Mouse (Mus musculus) cerebellum, adult 2 months (tissue): ENCODE measurements around the gene Neu1.

Experiments used
- CTCF ChIP-seq: fragments of 200-500 bp; IDR thresholded peaks from 2 replicates; pipeline ENCODE4 v1.5.1; 2011; ENCODE audit warnings: low read depth, mild to moderate bottlenecking, control low read depth, low read length, moderate library complexity, borderline replicate concordance; ENCODE audit not compliant: insufficient read depth
- POLR2A ChIP-seq: fragments of 200-500 bp; IDR thresholded peaks from 2 replicates; pipeline ENCODE4 v1.6.1; 2011; ENCODE audit warnings: low read length, control low read depth, borderline replicate concordance; ENCODE audit not compliant: insufficient read depth

- TF ChIP-seq POLR2A, result peak; percentile 89
- TF ChIP-seq CTCF, result no peak
Observed at GRCm38 (mm10) chr17:34894074-34894597, 36.9 kb upstream of the Neu1 start.
